Mouse (Mus musculus): ENCODE results near the gene Gm4792.

GRCm38 (mm10) chr10:94333328-94333727 lies 34.8 kb upstream of the Gm4792 start:
- TF ChIP-seq CTCF (IDR thresholded peaks at IDR 0.05; ENCODE audit: extremely low read depth, insufficient read depth, low read length) (no peak), POLR2A (IDR thresholded peaks at IDR 0.05; ENCODE audit: extremely low read depth, insufficient read depth, low read length) (no peak)

Data from cortical plate, adult 2 months (tissue).